Mouse (Mus musculus): Measurements from ENCODE around the gene Eml6. TPM values are rescaled to one million over a fixed set of nuclear protein-coding genes. Genes with fewer than 3 reads are reported as not detected.

Eml6 gene
- polyA plus RNA-seq, 1 experiment from 2014 or later, result 0.42 TPM

Other genes with a start within 250 kb of the Eml6 start
- 0.15 TPM in 2 replicates for gene 4931440F15Rik, start 200.4 kb downstream of the Eml6 start, polyA plus RNA-seq (2016; fragmentation: Nextera tagmentation; extraction: Ambion mirVana)
- 64.7 and 66.6 TPM in 2 replicates for gene Sptbn1, start 242.1 kb upstream of the Eml6 start, polyA plus RNA-seq (2016; fragmentation: Nextera tagmentation; extraction: Ambion mirVana)